Mouse (Mus musculus): ENCODE measurements around the gene Gsk3b. TPM values are rescaled to one million over a fixed set of nuclear protein-coding genes. Genes with fewer than 3 reads are reported as not detected.

Gsk3b gene
- total RNA-seq, 2 experiments from 2014 or later, result 52.5 to 69.5 TPM

DNA sequence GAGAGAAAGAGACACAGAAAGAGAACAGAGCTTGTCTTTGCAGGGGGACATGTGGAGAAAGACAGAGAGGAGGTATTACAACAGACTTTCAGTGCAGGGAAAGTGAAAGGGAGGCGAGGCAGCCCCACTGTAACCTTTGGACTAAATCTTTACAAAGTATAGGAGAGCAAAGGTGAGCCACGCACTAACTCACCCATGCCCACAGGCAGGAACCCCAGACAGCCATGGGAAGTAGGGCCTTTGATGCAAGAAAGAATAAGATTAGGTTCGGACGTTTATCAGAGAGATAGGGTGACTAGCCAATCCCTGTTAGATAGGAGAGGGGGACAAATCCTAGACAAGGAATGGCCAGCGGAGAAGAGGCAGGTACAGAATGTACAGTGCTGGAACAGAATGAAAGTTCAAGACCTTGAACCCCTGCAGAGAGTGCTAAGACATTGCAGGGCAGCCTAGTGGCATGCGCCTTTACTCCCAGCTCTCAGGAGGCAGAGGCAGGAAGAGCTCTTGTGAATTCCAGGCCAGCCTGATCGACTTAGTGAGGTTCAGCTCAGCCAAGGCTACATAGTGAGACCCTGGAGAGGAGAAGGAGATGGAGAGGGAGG is 193.9 kb downstream of the Gsk3b start:
- no peak for DNase-seq

GRCm38 (mm10) chr16:38283300-38283699 is 194.5 kb downstream of the Gsk3b start:
- no peak for DNase-seq

DNA sequence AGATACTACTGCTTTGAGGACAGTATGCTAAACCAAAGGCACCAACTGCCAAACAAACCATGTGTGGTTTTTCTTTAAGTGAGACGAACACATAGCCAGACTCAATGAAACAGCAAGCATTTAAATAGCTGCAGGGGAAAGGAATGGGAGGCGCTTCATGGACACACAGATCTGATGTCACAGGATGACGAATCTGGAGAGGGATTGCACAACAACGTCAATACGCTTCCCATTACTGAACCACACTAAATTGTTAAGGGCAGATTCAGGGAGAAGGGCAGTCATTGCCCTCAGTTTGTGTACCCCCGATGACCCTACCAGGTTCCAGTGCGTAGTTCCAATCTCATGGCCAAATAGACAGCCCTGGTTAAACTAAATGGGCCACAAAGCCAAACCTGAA is 197.0 kb downstream of the Gsk3b start:
- DNase-seq, result peak; percentile 30

GRCm38 (mm10) chr16:38286541-38286940 is 197.7 kb downstream of the Gsk3b start:
- no peak for DNase-seq

DNA sequence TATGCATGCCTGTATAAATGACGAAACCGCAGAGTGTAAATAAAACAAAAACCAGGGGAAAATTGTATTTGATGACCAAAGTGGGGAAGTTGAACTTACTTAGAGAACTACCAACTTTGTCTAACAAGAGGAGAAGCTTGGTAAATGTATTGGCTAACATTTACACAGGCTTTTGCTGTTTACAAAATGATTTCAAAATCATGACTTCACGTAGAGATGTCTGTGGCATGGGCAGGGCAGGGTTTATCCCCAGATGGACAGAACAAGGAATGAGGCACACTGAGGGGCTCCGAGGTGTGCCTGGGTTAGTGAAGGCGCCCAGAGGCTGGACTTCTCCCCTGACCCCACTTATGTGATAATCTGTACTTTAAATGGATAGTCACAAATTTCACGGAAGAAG is 198.6 kb downstream of the Gsk3b start:
- DNase-seq, result no peak

DNA sequence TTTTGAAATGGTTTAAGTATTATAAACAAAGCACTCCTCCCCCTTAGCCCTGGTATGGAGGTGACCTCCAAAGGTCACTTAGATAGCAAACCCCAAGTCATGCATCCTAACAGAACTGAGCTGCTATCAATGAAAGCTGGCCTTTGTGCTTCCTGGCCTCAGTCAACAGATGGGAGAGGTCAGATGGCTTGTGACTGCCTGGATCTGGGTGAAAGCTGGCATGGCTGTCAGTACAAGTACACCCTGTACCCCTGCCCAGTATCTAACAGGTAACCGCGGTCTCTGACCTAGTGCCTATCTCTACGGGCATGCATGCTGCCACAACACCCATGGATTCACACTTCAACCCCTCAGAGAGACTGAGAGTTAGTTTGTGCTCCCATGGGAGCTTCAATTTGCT is 199.0 kb downstream of the Gsk3b start:
- no peak for DNase-seq

DNA sequence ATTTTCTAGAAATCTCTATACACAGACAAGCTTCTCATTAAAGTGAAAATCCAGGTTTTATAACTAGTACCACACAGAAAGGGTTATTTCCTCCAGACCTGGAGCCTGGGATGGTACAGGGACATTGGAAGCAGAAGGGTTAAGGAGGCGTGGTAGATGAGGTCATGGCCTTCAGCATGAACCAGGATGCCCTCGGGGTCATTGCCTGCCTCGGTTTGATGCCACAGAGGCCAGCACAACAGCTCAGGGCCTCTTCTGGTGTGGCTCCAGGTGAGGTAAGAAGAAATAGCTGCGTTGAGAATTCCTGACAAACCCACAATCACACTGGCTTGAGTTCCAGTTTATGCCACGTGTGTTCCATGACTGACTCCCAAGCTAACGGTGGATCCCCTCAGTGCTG is 200.1 kb downstream of the Gsk3b start:
- DNase-seq, result no peak

GRCm38 (mm10) chr16:38290151-38290550 is 201.3 kb downstream of the Gsk3b start:
- DNase-seq, result peak; percentile 27

- DNase-seq, result no peak
Measured at GRCm38 (mm10) chr16:38294685-38295348, 206.0 kb downstream of the Gsk3b start, which contains the start of gene Nr1i2. Gene Nr1i2 (minus strand): TSS chr16:38294824.

GRCm38 (mm10) chr16:38295349-38295930 is 206.6 kb downstream of the Gsk3b start:
- peak; percentile 24 for DNase-seq

Other genes starting within 250 kb of the Gsk3b start
- under 1 TPM; 0.36 to 0.39 TPM for gene Gm36028, start 227.9 kb upstream of the Gsk3b start, total RNA-seq (2021)
- gene Lrrc58, start 220.6 kb upstream of the Gsk3b start, total RNA-seq (2021), result 100 to 1,000 TPM; 160 to 216 TPM
- gene Gpr156, start 172.5 kb upstream of the Gsk3b start, total RNA-seq (2021), result under 1 TPM; 0.24 to 0.48 TPM
- gene Nr1i2, start 205.8 kb downstream of the Gsk3b start, total RNA-seq (2021), result 10 to 100 TPM in 1 of 2 experiments, 1 to 10 TPM in 1; 2.6 to 14.2 TPM

Measured in adrenal gland, postnatal 10 days (tissue).